Mouse (Mus musculus) thymus, postnatal 14 days (tissue): Measurements from ENCODE around the gene Slc22a14.
"Not testable (repeated sequence)": the region's sequence is repeated elsewhere in the genome, so short reads cannot be mapped to it uniquely, and the experiment has no call there.

Experiments
- DNase-seq: peaks from one replicate; pipeline ENCODE4 v3.0.0; 2021

Slc22a14 gene

DNA sequence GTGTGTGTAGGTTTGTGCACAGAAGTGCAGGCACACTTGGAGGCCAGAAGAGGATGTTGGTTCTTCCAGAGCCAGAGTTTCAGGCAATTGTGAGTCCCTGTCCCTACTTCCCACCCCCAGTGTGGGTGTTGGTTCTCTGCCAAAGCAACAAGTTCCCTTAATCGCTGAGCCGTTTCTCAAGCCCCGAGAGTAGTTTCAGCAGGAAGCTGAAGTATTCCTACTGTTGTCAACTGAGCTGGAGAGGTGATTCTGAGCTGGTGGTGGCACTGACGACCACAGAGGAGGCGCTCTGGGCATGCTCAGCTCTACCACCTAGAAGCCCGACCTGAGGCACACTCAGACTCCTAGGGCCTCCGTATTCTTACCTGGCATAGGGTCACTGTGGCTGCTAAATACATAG lies at the start of gene Slc22a14:
Gene Slc22a14 (minus strand): TSS at position 270 of the 400 bp plus-strand sequence.
- DNase-seq = no peak

DNA sequence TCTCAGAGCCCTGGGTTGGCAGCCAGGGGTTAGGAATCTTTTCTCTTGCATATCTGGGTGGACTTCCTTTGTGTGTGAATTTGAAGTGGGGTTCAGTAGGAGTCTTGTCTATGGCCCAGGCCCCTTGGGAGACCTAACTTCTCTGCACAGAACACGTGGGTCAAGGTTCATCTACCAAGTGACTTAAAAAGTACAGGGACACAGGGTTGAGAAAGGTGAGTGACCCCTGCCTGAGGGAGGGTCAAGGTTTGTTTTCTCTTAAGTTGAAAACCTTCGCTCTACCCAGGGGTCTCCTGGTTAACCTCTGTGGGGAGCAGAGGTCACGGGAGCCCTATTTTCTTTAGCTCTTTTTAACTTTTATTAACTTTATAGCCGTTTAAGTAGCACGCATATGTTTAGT lies 44.5 kb upstream of the Slc22a14 start:
- DNase-seq = no peak

DNA sequence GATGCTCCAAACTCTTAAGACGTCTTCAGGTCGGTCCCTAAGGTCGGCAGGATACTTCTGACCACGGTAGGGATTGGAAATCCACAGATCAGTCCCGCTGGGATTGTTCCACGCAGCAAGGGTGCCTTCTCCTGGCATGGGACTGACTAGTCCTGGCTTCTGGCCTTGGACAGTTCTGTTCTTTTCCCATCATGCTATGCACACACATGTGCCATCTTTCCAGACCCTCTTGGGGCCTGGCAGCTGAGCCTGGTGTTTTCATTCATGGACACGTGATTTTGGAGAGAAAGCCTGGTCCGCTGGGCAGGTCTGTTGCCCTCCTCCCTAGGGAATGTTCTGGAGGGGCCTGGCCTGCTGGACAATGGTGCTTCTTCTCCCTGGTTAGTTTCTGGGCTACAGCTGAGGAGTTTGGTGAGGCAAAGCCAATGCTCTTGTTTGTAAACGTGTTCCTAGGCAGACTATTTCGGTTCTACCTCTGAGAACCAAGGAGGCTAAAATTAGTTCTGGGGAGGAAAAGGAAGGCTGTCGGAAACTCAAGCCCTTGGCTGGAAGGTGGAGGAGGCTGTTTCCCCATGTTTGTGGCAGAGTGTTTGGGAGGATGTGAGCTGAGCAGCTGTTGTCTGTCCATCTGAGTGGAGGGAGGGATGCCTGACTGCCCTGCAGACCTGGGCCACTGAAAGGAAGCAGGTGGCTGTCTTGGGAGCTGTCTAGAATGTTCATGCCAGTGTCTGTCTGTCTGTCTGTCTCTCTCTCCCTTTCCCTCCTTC lies 43.7 kb upstream of the Slc22a14 start:
- DNase-seq = no peak

DNA sequence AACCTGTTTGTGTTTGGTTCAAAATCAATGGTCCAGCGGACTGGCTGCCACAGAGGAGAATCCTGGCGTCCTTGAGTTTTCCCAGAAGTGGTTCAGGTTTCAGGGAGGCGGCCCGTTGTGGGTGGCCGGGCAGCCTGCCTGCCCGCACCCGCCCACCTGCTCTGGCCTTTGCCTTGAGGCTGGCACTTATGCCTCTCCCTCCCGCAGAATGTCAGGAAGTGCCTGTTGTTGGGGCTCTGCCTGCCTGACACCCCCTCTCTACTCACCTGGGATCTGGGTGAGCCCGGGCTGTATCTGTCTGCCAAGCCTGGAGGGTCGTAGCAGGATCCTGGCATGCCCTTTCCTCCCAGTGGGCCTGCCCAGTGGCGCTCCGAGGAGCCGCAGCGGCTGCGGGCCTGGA lies 42.5 kb upstream of the Slc22a14 start:
- no peak for DNase-seq

DNA sequence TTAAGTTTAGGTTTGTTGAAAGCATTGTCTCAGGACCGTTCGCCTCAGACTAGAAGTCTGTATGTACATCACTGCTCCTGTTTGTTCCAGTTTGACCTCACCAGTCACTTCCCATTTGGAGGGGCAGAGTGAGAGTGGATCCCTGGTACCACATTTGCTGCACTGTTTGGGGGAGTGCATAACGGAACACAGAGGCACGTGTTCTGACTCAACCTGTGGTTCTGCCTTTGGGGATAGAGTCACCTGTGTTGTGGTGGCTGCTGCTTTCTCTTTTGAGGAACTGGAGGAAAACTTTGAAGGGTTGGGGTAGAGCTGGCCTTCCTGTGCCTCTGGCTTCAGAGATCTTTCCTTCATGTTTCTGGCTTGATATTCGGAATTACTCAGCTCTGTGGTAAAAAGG lies 38.7 kb upstream of the Slc22a14 start:
- DNase-seq = no peak

DNA sequence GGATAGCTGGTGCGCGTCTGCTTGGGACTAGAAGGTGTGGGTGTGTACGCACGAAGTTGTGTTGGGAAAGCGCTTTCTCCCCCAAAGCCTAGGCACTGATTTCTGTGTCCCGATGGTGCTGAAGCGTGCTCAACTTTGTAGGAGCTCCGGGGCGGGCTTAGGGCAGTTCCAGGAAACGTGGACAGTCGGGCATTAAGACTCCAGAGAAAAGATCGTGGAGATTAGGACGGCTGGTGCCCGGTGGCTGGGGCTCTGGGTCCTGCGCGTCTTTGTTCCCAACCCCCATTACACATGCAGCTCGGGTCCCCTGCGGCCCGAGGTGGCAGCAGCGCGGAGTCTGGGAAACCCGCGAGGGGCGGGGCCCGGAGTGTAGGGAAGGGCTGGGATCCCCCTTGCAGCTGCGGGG lies 37.9 kb upstream of the Slc22a14 start:
- DNase-seq = peak; percentile 38

DNA sequence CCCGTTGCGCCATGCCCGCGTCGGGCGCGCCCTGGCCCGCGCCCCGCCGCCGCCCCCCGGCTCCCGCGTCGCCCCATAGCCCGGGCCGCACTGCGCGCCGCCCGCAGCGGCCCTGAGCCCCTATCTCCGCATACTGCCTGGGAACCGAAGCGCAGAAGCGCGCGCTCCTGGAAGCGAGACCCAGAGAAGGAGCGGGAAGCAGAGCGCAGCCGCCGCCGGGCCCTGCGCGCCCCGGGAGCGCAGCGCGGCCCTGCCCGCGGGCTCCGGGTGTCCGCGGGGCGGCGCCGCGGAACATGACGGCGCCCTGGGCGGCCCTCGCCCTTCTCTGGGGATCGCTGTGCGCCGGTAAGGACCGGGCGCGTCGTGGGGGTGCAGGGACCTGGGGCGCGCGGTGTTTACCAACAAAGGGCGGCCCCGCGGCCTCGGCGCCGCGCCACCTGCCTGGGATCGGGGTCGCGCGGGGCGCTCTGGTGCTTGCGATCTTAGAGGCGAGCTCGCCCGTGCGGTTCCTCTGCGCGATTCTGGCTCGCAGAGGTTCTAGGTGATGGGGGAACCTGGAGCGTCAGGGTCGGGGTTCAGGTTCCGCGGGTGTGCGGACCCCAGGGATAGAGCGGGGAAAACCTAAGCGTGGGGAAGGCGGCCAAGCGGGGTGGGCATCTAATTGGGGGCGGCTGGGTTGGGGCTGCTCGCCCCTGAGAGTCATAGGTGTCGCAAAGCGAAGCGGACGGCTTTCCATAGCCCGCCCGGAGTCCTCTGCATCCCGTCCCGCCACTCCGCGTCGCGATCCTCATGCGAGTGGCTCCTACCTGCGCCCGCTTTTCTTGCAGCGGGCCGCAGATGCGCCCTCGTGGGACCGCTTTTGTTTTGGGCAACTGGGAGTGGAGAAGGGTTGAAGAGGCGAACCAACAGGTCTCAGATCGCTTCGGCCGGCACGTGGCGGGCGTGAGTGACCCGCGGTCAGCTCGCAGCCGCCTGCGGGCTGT lies 37.2 kb upstream of the Slc22a14 start:
- peak; percentile 66 for DNase-seq

DNA sequence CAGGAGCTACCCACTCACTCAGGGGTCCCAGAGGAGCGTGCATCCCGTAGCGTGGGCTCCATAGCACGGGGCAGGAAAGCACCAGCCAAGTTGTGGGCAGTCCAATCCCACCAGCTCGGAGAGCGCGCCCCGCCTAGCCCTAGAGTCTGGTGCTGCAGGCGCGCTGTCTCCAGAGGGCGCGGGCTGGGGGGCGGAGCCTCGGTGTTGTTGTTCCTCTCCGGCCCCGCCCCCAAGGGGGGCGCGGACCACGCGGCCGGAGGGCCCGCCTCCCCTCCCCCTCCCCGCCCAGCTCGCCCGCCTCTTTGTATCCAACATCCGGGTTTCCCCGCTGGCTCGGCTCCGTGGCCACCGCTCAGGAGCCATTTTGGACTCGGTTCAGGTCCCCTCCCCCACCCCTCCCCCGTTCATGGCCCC lies 36.5 kb upstream of the Slc22a14 start, which contains the start of gene Acvr2b:
Gene Acvr2b (plus strand): TSS at position 318 of the 414 bp plus-strand sequence.
- DNase-seq = peak; percentile 97

DNA sequence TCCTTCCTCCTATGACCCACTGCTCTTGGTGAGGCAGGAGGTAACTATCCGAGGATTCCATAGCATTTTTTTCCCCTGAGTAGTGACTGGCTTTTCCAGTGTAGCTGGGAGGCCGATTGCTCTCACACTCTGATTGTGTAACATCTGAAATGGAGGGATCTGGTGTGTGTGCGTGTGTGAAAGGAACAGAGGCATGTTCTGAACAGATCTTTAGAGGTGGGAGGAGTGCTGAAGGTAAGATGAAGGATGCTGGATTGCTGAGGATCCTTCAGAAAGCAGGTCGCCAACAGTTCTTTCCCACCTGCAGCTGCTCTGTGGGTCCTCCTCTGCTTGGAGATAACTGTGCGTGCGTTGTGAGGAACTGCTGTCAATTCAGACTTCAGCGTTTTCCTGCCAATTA lies 36.0 kb upstream of the Slc22a14 start:
- no peak for DNase-seq

DNA sequence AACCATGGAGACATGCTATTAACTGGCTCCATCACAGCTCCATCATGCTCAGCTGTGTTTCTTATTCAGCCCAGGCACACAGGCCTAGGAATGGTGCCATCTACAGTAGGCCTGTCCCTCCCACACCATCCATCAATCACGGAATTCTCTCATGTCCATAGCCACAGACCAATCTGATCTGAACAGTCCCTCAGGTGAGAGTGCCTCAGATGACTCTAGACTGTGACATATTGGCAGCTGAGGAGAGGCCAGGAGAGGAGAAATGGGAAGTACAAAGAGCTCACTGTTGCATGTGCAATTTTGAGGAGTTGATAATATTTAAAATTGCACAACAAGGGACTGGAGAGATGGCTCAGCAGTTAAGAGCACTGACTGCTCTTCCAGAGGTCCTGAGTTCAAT lies 29.5 kb upstream of the Slc22a14 start:
- no peak for DNase-seq

DNA sequence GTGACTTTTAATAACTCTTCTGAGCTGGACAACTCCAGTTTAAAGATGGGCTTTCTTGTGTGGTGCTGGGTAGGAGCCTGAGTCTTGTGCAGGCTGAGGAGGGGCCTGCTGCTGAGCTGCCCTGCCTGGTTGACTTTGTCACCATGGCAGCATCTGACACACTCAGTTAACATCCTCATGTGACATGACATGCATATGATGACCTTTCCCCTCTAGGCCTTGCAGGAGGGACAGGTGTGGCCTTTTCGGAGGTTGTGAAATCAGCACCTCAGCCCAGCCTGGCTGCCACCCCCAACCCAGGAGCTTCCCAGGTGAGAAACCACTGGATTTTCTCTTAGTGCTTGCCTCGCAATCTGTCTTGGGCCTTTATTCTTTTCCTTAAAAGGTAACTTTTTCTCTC lies 24.9 kb upstream of the Slc22a14 start:
- no peak for DNase-seq

DNA sequence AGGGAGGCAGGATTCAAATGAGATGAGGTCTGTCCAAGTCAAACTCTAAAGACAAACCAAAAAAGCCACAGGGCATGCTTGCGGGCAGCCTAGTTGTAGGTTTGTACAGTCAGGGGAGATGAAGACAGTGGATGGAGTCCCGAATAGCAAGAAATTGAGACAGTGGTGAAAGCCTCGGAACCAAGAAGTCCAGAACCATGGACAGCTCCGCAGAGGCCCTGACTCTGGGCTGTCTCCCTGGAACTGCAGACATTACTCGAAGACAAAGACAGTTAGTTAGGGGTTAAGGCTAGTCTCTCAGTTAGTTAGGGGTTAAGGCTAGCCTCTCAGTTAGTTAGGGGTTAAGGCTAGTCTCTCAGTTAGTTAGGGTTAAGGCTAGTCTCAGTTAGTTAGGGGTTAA lies 23.6 kb upstream of the Slc22a14 start:
- DNase-seq = peak; percentile 14

DNA sequence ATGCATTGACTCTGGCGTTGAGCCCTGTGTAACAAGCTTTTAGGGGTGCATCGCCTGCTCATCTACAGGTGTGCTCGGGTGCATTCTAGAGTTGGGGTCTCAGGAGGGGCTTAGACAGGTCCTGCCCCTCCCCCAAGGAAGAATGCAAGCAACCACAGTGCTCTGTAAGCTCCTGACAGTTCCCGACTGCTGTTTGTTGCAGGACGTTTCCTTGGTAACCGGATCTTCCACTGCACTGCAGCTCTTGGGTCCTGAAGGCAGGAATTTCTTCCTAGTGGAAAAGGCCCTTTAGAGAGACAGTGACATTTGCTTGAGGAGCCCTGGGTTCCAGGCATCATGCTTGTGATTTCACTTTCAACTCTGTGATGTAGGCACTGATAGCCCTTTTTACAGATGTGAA lies 17.2 kb upstream of the Slc22a14 start:
- DNase-seq = no peak

DNA sequence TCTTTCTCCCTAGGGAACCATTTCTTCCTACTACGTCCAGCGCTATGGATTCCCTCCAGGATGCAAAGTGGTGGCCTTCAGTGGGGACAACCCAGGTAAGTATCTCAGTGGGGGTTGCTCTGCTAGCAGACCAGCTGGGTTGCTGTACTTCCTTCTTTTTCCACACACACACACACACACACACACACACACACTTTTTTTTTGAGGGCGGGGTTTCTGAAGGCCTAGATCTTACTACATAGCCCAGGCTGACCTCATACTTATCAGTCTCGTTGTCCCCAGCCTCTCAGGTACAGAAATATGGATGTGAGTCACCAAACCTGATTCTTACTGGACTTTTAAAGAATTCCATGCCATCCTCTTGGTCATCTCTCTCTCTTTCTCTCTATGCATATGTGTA lies 12.9 kb upstream of the Slc22a14 start:
- no peak for DNase-seq

DNA sequence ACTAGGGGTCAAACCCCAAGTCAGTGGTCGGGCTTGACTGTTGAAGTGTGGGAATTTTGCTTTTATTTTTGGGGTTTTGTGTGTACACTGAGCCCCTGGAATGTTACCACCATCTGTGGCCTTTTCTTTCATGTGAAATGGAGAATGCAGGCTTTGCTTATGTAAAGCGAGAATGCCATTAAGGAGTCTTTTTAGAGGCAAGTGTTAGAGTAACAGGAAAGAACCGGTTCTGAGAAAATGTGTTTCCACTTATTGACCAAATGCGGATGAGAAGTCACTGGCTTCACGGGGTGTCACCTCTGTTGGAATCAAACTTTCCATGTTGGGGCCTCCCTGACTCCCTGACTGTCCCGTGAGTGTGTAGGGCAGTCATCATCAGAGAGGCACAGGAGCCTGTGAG lies 10.2 kb upstream of the Slc22a14 start:
- no peak for DNase-seq

DNA sequence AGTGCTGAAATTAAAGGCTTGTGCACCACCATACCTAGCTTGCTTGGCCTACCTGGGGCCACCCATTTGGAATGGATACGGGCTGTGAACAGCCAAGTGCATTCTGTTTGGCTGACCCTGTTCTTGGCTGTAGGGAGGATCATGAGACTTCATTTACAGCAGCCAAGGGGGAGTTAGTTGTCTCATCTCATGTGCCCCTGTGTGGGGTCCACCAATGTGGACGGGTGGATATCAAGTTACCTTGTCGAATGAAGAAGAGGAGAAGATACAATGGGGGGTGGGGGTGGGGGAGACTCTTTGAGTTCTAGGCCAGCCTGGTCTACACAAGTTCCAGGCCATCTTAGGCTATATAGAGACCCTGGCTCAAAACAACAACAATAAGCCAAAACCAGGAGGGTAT lies 9.7 kb upstream of the Slc22a14 start:
- DNase-seq = no peak

DNA sequence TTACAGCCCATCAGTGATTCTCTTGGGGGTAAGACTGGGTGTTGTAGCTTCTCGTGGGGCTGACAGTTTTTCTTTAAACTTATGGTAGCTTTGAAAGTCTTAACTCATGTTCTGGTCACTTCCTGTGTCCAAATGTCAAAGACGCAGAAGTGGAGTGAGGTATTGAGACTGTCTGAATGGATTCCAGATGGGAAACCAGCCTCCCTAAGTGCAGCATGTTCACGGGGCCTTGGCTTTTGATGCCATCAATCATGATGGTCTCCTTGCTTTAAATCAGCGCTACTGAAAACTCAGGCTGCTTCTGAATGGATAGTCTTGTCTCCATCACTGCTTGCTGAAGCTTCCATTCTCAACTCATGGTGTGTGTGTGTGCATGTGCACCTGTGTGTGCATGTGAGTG lies 5.9 kb upstream of the Slc22a14 start:
- DNase-seq = no peak

DNA sequence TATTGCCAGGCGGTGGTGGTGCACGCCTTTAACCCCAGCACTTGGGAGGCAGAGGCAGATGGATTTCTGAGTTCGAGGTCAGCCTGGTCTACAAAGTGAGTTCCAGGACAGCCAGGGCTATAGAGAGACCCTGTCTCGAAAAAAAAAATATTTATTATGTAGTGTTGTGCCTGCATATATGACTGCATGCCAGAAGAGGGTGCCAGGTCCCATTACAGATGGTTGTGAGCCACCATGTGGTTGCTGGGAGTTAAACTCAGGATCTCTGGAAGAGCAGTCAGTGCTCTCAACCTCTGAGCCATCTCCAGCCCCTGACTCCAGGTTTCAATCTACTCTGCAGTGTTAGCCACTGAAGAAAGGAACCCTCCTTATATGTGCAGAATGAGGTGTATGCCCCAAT lies 5.4 kb upstream of the Slc22a14 start:
- DNase-seq = not testable (repeated sequence)

DNA sequence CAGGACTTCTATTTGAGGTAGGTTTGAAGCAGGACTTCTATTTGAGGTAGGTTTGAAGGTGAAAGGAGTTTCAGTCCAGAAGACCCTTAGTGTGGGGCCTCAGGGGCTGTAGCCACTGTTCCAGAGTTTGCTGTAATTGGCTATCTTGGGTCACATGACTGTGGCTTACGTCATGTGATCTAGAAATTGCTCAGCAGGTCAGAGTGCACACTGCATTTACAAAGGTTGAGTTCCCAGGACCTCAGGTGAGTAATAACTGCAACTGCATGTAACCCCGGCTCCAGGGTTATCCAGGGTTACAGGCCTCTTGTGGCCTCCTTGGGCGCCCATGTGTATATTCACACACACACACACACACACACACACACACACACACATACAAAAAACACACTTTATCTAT lies 3.0 kb upstream of the Slc22a14 start:
- DNase-seq = no peak

DNA sequence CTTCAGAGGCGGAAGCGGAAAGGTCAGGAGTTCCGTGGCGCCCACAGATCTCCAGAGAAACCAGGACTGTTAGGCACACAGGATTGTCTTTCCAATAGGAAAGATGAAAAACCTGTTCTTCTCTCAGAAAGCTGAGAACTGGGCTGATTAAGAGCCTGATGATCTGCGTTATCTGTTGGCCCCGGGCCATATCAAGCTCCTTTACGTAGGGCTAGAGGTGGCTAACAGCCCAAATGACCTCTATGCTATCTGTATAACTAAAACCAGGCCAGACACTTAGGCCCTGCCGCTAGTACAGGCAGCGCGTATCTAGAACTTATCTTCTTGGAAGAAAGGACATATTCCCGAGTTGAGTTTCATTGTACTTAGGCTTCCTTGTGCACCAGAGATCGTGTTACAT lies 2.1 kb downstream of the Slc22a14 start:
- no peak for DNase-seq

DNA sequence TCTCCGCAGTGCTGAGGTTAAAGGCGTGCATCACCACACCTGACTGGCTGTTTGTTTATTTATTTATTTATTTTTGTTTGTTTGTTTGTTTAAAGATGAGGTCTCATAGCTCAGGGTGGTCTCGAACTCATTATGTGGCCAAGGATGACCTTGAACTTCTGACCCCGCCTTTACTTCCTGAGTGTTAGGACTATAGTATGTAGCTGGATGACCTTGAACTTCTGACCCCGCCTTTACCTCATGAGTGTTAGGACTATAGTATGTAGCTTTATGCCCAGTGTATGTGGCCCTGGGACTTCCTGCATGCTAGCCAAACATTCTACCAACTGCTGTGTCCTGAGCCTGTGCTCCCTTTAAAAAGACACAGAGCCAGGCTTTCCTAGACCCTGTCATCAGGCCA lies 3.9 kb downstream of the Slc22a14 start:
- DNase-seq = no peak

DNA sequence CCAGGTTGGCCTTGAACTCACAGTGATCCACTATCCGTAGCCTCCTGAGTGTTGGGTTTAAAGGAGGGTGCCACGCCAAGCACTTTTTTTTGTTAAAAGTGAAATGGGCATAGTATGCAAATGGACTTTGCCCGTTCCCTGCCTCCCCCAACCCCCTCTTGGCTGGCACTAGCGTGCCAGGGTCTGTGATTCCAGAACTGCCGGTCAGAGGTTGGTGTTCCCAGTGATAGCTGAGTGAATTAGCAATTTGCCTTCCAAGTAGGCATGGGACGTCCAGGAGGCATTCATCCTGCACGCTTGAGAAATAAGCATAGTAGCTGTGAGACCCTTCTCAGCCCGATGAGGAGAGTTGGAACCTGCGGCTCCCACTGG lies 7.3 kb downstream of the Slc22a14 start:
- DNase-seq = no peak

DNA sequence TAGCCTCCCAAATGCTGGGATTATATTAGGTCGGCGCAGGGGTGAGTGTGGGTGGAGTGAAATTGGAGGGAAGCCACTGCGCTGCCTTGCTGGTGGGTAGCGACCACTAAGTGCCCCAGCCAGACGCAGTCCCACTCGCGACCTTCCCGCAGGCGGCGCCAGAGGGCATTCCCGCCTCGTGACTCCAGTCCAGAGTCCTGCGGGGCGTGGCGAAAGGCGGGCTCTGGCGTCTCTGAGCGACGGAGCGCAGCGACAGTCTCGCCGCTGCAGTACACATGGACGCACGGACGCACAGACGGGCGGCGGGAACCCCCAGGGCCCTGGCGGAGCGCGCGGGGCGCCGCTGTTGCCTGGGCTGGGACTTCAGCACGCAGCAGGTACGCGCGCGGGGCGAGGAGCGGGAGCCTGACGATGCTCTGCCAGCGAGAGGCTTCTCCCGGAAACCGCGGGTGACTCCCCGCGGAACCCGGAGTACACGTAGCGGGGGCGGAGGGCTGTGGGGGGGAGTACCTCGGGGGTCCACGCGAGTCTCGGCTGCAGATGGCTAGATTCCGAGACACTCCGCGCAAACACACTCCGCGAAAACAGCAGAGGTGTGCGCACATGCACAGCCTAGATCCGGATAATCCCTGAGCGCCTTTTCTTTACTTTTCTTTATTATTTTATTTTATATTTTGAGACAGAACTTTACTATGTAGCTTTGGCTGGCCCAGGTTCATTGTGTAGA lies 7.9 kb downstream of the Slc22a14 start, which contains the start of gene Xylb:
Gene Xylb (plus strand): TSS at position 51 of the 727 bp plus-strand sequence.
- peak; percentile 93 for DNase-seq
